Mouse (Mus musculus): Measurements from ENCODE around the gene Inpp5a. TPM values are rescaled to one million over a fixed set of nuclear protein-coding genes. Genes with fewer than 3 reads are reported as not detected.
A peak's percentile ranks its signal among the peaks of the same experiment; 100 is the strongest.

Gene Inpp5a
- polyA plus RNA-seq, 1 experiment from 2014 or later: 17.7 TPM

- Histone ChIP-seq H3K9me3 (ENCODE audit: low read length) (no peaks in the 10 kb centered on the region), H3K4me1 (ENCODE audit: insufficient read depth, low read length) (no peaks in the 10 kb centered on the region), H3K4me3 (ENCODE audit: low read length) (no peak overlapping the region), H3K36me3 (ENCODE audit: insufficient read depth, low read length) (no peaks in the 10 kb centered on the region), H3K27ac (ENCODE audit: low read length) (no peak overlapping the region), H3K4me2 (replicated peaks; ENCODE audit: low read depth, low read length) (no peak overlapping the region), H3K9ac (replicated peaks; ENCODE audit: low read length) (no peak overlapping the region), H3K27me3 (ENCODE audit: insufficient read depth, low read length) (no peaks in the 10 kb centered on the region)
- ATAC-seq (ENCODE audit: low FRiP score, low TSS enrichment): peak; percentile 69; the same call in 1 of the 2 replicates
- 66% methylated on average over 9 of the region's 9 CpGs for WGBS
Observed at GRCm38 (mm10) chr7:139506677-139507412, 117.9 kb downstream of the Inpp5a start.

GRCm38 (mm10) chr7:139508938-139509337, 120.0 kb downstream of the Inpp5a start:
- Histone ChIP-seq H3K9me3 (ENCODE audit: low read length) (no peaks in the 10 kb centered on the region), H3K9ac (replicated peaks; ENCODE audit: low read length) (no peak overlapping the region), H3K4me1 (ENCODE audit: insufficient read depth, low read length) (no peaks in the 10 kb centered on the region), H3K4me3 (ENCODE audit: low read length) (no peak overlapping the region), H3K27me3 (ENCODE audit: insufficient read depth, low read length) (no peaks in the 10 kb centered on the region), H3K36me3 (ENCODE audit: insufficient read depth, low read length) (0 out of 2 replicates have a peak, but pooled peaks cover 3% of the 10 kb centered on the region), H3K4me2 (replicated peaks; ENCODE audit: low read depth, low read length) (no peak overlapping the region), H3K27ac (ENCODE audit: low read length) (no peak overlapping the region)
- WGBS: 83% methylated on average over 4 of the region's 4 CpGs
- ATAC-seq (ENCODE audit: low FRiP score, low TSS enrichment): no peak

- Histone ChIP-seq H3K27ac (ENCODE audit: low read length) (no peak overlapping the region; the same call in 1 of the 2 replicates), H3K36me3 (ENCODE audit: insufficient read depth, low read length) (peaks cover 7% of the 10 kb centered on the region; the same call in 1 of the 2 replicates), H3K4me2 (replicated peaks; ENCODE audit: low read depth, low read length) (no peak overlapping the region), H3K4me1 (ENCODE audit: insufficient read depth, low read length) (peaks cover 11% of the 10 kb centered on the region), H3K4me3 (ENCODE audit: low read length) (no peak overlapping the region), H3K27me3 (ENCODE audit: insufficient read depth, low read length) (no peaks in the 10 kb centered on the region), H3K9ac (replicated peaks; ENCODE audit: low read length) (no peak overlapping the region), H3K9me3 (ENCODE audit: low read length) (no peaks in the 10 kb centered on the region)
- WGBS: 25% methylated on average over 13 of the region's 13 CpGs
- peak; percentile 90 for ATAC-seq (ENCODE audit: low FRiP score, low TSS enrichment)
Observed at GRCm38 (mm10) chr7:139515959-139516660, 127.2 kb downstream of the Inpp5a start.

GRCm38 (mm10) chr7:139516661-139517016, 127.7 kb downstream of the Inpp5a start:
- WGBS: 73% methylated on average over 5 of the region's 5 CpGs
- Histone ChIP-seq H3K9ac (replicated peaks; ENCODE audit: low read length) (no peak overlapping the region), H3K4me1 (ENCODE audit: insufficient read depth, low read length) (peaks cover 11% of the 10 kb centered on the region), H3K4me3 (ENCODE audit: low read length) (no peak overlapping the region), H3K27me3 (ENCODE audit: insufficient read depth, low read length) (no peaks in the 10 kb centered on the region), H3K36me3 (ENCODE audit: insufficient read depth, low read length) (peaks cover 7% of the 10 kb centered on the region; the same call in 1 of the 2 replicates), H3K4me2 (replicated peaks; ENCODE audit: low read depth, low read length) (no peak overlapping the region), H3K27ac (ENCODE audit: low read length) (no peak overlapping the region; the same call in 1 of the 2 replicates), H3K9me3 (ENCODE audit: low read length) (no peaks in the 10 kb centered on the region)
- no peak for ATAC-seq (ENCODE audit: low FRiP score, low TSS enrichment)

- Histone ChIP-seq H3K4me3 (ENCODE audit: low read length) (no peak overlapping the region), H3K27ac (ENCODE audit: low read length) (no peak overlapping the region), H3K36me3 (ENCODE audit: insufficient read depth, low read length) (peaks cover 4% of the 10 kb centered on the region; the same call in 1 of the 2 replicates), H3K9me3 (ENCODE audit: low read length) (no peaks in the 10 kb centered on the region), H3K9ac (replicated peaks; ENCODE audit: low read length) (no peak overlapping the region), H3K4me2 (replicated peaks; ENCODE audit: low read depth, low read length) (no peak overlapping the region), H3K27me3 (ENCODE audit: insufficient read depth, low read length) (no peaks in the 10 kb centered on the region), H3K4me1 (ENCODE audit: insufficient read depth, low read length) (peaks cover 11% of the 10 kb centered on the region)
- no peak for ATAC-seq (ENCODE audit: low FRiP score, low TSS enrichment)
- WGBS: 71% methylated on average over 3 of the region's 3 CpGs
Observed at GRCm38 (mm10) chr7:139518352-139518751, 129.4 kb downstream of the Inpp5a start.

GRCm38 (mm10) chr7:139528309-139529076, 139.6 kb downstream of the Inpp5a start:
- ATAC-seq (ENCODE audit: low FRiP score, low TSS enrichment): peak; percentile 49; the same call in 1 of the 2 replicates
- no peaks in the 10 kb centered on the region for H3K27me3 ChIP-seq (ENCODE audit: insufficient read depth, low read length)
- no peak overlapping the region for H3K4me2 ChIP-seq (replicated peaks; ENCODE audit: low read depth, low read length)
- no peaks in the 10 kb centered on the region for H3K9me3 ChIP-seq (ENCODE audit: low read length)
- H3K9ac ChIP-seq (replicated peaks; ENCODE audit: low read length): no peak overlapping the region
- peaks cover 14% of the 10 kb centered on the region for H3K36me3 ChIP-seq (ENCODE audit: insufficient read depth, low read length)
- no peak overlapping the region for H3K27ac ChIP-seq (ENCODE audit: low read length)
- H3K4me3 ChIP-seq (ENCODE audit: low read length): no peak overlapping the region
- H3K4me1 ChIP-seq (ENCODE audit: insufficient read depth, low read length): peaks cover 8% of the 10 kb centered on the region
- 32% methylated on average over 15 of the region's 15 CpGs for WGBS

GRCm38 (mm10) chr7:139529208-139529607, 140.3 kb downstream of the Inpp5a start:
- H3K27ac ChIP-seq (ENCODE audit: low read length): no peak overlapping the region
- no peaks in the 10 kb centered on the region for H3K9me3 ChIP-seq (ENCODE audit: low read length)
- peaks cover 14% of the 10 kb centered on the region for H3K36me3 ChIP-seq (ENCODE audit: insufficient read depth, low read length)
- no peak overlapping the region for H3K9ac ChIP-seq (replicated peaks; ENCODE audit: low read length)
- H3K4me1 ChIP-seq (ENCODE audit: insufficient read depth, low read length): peaks cover 8% of the 10 kb centered on the region
- H3K27me3 ChIP-seq (ENCODE audit: insufficient read depth, low read length): no peaks in the 10 kb centered on the region
- ATAC-seq (ENCODE audit: low FRiP score, low TSS enrichment): no peak
- H3K4me3 ChIP-seq (ENCODE audit: low read length): no peak overlapping the region
- H3K4me2 ChIP-seq (replicated peaks; ENCODE audit: low read depth, low read length): no peak overlapping the region

GRCm38 (mm10) chr7:139530591-139531427, 141.9 kb downstream of the Inpp5a start:
- H3K4me2 ChIP-seq (replicated peaks; ENCODE audit: low read depth, low read length): no peak overlapping the region
- no peak overlapping the region for H3K27ac ChIP-seq (ENCODE audit: low read length)
- peaks cover 8% of the 10 kb centered on the region for H3K4me1 ChIP-seq (ENCODE audit: insufficient read depth, low read length)
- H3K9ac ChIP-seq (replicated peaks; ENCODE audit: low read length): 0 out of 2 replicates have a peak overlapping the region, but pooled peaks have one; percentile 5
- H3K27me3 ChIP-seq (ENCODE audit: insufficient read depth, low read length): no peaks in the 10 kb centered on the region
- H3K4me3 ChIP-seq (ENCODE audit: low read length): no peak overlapping the region
- peaks cover 14% of the 10 kb centered on the region for H3K36me3 ChIP-seq (ENCODE audit: insufficient read depth, low read length)
- no peaks in the 10 kb centered on the region for H3K9me3 ChIP-seq (ENCODE audit: low read length)
- no peak for ATAC-seq (ENCODE audit: low FRiP score, low TSS enrichment)
- WGBS: 42% methylated on average over 16 of the region's 16 CpGs

- H3K4me1 ChIP-seq (ENCODE audit: insufficient read depth, low read length): peaks cover 8% of the 10 kb centered on the region
- H3K36me3 ChIP-seq (ENCODE audit: insufficient read depth, low read length): peaks cover 8% of the 10 kb centered on the region
- no peak overlapping the region for H3K9ac ChIP-seq (replicated peaks; ENCODE audit: low read length)
- H3K4me3 ChIP-seq (ENCODE audit: low read length): no peak overlapping the region
- 52% methylated on average over 4 of the region's 4 CpGs for WGBS
- H3K27me3 ChIP-seq (ENCODE audit: insufficient read depth, low read length): no peaks in the 10 kb centered on the region
- peak; percentile 71; the same call in 1 of the 2 replicates for ATAC-seq (ENCODE audit: low FRiP score, low TSS enrichment)
- H3K27ac ChIP-seq (ENCODE audit: low read length): no peak overlapping the region
- no peak overlapping the region for H3K4me2 ChIP-seq (replicated peaks; ENCODE audit: low read depth, low read length)
- no peaks in the 10 kb centered on the region for H3K9me3 ChIP-seq (ENCODE audit: low read length)
Observed at GRCm38 (mm10) chr7:139531428-139531801, 142.5 kb downstream of the Inpp5a start.

All from kidney, embryonic 16.5 days (tissue).